Mouse (Mus musculus) cerebellum, adult 11 months (tissue): ENCODE data around the gene Tmtc1.

Experiments
- DNase-seq: peaks from one replicate; pipeline ENCODE4 v3.0.0; 2022

Gene Tmtc1

DNA sequence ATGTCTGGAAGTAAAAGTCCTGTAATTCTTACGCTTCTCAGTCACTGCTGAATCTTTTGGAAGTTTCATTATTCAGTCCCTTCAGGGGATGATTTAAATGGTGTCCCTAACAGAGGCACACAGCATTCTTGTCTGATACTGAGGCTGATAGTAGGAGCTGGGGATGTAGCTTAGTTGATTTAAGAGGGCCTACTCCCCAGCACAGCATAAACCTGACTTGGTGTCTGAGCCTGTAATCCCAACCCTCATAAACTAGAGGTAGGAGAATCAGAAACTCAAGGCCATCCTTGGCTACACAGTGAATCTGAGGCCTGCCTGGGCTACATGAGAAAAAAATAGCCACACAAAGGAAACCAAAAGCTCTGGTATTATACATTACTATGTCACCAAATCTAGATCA, 77.6 kb downstream of the Tmtc1 start:
- no peak for DNase-seq

DNA sequence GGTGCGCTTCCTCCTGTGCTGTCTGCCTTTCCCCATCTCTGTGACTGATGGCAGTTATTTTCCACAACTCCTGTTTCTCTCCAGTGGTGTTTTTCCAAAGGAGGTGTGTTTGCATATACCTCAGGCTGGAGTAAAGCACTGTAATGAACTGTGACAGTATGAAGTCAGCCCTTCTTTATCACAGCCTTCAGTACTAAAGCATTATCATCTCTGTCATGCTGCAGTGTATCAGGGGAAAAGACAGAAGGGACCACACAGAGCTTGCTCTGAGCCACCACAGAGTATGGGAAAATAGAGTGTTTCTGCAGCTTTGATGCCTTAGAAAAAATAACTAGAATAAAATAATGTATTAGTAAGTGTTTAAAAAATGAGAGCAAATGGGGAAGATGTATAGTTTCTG, 81.0 kb downstream of the Tmtc1 start:
- DNase-seq = no peak

DNA sequence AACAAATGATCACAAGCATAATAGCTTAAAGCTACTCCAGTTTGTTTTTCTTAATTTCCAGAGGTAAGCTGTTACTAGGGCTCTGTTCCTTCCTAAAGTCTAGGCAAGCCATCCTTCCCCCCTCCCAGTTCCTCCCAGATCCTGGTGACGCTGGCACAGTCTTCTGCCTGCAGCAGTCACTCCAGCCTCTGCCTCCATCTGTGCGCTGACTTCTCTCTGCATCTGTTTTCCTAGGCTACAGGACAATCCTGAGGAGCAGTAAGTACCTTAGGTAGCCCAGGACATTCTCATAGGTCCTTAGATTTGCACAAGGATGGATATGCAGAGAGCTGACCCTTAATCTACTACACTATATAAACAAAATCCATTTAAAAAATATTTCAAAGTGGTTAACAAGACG, 81.7 kb downstream of the Tmtc1 start:
- DNase-seq = no peak

DNA sequence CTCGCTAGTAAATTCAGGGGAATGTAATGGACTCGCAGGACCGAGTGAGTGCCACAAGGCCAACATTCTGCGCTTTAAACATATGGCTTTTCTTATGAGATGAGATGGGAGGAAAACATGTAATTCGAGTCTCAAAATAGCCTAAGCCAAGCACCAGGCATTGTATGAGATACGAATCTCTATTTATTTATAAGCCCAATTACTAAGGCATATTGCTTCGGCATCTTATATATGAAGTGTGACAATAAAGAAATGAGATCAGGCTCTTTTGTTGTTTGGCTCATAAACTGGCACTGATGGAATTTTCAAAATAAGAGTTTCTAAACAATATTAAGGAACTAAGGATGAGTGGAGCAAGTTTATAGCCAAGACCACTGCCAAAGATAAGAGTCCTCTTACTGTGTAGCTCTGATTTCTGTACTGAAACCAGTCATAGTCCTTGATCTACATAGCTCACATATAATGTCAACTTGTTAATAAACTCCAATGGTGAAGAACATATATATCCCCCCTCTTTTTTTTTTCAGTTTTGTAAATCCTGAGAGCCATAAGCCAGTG, 84.8 kb downstream of the Tmtc1 start:
- no peak for DNase-seq

DNA sequence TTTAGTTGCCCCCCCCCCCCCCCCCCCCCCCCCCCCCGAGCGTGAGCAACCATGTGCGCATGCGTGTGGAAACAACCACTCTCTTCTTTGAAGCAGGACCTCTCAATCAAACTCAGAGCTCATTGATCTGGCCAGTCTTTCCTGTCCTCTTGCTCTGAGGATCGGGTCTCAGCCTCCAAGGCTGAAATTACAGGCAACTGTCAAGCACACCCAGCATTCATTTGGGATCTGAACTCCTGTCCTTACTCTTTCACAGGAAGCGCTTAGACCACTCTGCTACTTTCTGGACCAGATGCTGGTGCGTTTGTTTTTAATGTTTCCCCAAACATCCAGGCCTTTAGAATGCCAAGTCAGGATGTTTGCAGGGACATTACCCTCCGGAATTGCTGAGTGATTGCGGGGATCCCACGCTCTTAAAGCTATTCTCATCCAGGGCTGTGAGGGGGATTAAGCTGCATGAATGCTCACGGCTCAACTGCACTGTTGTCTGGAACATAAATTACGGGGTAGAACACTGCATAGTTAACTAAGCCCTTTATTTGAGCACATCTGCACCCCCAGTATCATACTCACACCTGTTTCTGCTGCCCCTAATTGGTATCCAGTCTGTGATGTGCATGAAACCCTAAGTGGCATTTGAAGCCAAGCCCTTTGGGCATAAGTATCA, 85.5 kb downstream of the Tmtc1 start:
- DNase-seq = no peak

DNA sequence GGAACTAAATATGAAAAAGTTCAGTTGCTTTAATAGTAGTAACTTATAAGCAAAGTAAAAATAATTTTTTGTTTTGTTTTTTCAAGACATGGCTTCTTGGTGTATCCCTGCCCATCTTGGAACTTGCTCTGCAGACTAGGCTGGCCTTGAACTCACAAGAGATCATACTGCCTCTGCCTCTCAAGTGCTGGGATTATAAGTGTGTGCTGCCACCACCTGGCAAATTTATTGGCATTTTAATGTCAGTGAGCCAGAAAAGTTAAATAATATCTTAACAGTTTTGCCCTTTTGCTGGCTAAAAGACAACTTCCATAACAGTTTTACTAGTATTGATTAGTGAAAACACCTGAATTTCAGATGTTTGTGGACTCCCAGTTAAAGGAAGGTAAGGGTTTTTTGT, 88.0 kb downstream of the Tmtc1 start:
- DNase-seq = no peak

DNA sequence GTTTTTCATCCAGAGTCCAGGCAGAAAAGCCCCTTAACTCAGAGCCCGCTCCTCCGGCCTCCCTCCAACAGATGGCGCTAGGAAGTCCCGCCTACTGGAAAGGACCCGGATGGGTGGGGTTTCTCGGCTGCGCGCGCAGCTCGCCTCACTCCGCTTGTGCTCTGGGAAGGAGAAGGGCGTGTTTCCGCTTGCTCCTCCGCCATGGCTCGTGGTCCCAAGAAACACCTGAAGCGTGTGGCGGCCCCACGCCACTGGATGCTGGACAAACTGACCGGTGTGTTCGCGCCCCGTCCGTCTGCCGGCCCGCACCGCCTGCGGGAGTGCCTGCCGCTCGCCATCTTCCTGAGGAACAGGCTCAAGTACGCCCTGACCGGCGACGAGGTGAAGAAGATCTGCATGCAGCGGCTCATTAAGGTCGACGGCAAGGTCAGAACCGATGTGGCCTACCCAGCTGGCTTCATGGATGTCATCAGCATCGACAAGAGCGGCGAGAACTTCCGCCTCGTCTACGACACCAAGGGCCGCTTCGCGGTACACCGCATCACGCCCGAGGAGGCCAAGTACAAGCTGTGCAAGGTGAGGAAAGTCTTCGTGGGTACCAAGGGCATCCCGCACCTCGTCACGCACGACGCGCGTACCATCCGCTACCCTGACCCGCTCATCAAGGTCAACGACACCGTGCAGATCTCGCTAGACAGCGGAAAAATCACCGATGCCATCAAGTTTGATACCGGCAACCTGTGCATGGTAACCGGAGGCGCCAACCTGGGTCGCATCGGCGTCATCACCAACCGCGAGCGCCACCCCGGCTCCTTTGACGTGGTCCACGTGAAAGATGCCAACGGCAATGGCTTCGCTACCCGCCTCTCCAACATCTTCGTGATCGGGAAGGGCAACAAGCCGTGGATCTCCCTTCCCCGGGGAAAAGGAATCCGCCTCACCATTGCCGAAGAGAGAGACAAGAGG, 89.4 kb downstream of the Tmtc1 start:
- DNase-seq = peak; percentile 20

DNA sequence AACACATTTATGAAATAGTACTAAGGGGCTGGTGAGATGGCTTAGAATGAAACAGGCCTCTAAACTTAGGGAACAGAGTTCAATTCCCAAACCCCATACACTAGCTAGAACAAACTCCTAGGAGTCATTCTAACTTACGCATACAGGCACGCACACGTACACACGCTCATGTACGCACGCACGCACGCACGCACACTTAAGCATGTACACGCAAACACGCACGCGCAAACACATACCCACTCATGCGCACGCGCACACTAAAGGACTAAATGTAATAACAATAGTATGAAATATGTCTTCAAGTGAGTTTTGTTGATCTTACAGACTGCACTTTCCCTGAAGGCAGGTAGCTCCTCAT, 90.1 kb downstream of the Tmtc1 start:
- no peak for DNase-seq

DNA sequence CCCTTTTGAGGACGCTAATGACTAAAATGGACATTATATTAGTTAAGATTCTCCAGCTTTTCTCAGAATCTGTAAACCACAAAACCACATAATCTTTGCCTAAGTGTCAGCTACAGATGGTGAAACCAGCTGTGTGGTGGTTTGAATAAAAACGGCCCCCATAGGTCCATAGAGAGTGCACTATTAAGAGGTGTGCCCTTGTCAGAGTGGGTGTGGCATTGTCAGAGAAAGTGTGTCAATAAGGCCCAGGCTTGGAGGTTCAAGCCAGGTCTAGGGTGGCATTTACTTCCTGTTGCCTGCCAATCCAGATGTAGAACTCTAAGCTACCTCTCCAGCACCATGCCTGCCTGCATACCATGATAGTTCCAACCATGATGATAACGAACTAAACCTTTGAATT, 99.2 kb downstream of the Tmtc1 start:
- no peak for DNase-seq

DNA sequence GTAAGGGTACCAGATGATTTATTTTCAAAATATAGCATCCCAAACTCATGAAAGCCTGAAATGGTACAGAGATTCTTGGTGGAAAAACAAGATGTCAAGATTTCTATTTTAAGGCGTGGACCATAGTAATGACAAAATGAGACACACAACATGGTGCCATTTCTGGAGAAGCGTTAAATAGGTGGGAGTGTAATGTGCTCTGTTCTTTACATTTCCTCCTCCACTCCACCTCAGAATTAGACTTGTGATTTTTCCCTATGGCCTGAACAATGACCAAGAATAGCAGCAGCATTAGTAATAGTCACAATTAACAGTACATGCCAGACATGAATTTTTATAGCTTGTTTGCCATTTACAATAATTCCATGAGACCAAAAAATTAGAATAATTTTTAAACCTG, 102.0 kb downstream of the Tmtc1 start:
- DNase-seq = no peak

DNA sequence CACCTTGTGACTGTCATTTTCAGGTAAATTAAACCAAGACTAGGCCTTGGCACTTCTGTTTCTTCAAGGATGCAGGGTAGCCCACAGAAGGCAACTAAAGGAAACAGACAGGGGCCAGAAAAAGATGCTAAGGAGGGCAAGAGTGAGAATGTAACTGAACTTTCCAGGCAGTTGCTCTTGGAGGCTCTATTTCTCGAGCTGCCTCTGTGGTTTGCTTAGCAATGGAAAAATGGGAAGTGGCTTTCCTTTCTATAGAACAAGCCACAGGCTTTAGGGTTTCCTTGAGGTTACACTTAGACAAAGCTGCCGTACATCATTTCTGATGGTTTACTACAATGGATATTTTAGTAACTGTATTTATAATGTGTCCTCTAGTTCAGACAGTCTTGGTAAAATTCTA, 102.4 kb downstream of the Tmtc1 start:
- DNase-seq = no peak

DNA sequence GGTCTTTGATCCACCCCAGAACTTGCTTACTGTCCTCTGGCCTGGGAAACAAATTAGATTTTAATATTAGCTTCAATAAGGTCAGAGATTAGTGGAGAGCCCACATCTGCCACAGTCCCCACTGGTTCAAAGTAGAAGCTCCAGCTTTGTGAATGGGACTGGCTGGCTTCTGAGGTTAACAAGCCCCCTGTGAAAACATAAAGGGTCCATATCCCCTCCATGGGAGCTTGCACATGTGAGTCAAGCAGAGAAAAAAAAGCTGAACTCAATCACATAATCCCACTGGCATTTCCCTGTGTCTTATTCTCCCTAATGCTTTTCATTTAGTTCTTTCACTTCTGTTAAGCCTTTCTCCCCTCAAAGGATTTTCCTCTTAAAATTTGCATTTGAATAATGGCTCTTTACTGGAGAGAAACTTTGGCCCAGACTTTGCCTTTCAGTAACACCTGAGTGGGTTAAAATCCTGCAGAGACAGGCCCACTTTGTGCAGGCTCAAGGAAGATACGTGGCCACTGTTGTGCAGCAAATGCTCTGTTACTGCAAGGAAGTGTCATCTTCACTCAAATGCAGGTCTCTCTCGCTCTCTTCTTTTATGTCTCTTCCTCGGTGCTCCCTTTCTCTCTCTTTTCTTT, 105.7 kb downstream of the Tmtc1 start:
- DNase-seq = no peak

DNA sequence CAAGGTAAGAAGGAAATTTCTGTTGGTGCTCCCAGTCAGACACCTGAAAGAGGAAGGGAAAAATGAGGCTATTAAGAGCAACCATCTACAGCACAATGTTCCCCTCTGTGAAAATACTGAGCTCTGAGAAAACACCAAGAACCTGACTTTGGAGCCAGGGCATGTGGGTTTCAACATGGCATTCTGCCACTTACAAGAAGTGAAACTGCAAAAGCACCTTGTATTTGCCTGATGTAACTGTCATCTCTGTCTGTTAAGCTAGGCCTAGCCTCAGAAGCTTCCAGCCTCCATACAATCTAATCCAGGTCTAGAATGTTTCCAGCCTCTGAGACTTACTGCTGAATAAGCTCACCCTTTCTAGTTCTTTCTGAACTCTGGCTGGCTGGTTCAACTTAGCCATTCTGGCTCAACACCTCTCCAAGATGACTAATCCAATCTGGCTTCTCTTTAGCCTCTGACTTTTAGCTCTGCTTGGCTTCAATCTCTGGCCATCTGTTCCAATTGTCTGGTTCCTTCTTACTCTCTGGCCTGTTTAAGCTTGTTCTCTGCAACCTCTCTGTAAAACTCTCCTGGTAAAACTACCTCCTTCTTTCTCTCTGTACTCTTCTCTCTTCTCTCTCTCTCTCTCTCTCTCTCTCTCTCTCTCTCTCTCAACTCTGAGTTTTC, 107.8 kb downstream of the Tmtc1 start:
- no peak for DNase-seq

DNA sequence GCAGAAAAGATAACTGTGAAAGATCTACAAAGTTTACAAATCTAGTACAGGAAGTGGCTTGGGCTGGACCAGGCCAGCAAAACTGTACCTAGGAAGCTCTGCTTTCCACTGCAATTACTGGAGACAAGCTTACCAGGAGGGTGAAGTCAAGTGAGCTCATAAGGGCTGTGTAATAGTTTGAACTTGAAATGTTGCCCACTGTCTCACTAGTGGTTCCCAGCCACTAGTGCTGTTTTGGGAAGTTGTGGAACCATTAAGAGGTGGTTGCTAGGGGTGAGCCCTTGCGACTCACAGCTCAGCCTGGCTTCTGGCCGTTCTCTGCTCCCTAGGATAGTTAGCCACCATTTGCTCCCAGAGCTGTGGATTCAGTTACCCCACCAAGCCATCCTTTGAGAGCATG, 112.3 kb downstream of the Tmtc1 start:
- DNase-seq = no peak

DNA sequence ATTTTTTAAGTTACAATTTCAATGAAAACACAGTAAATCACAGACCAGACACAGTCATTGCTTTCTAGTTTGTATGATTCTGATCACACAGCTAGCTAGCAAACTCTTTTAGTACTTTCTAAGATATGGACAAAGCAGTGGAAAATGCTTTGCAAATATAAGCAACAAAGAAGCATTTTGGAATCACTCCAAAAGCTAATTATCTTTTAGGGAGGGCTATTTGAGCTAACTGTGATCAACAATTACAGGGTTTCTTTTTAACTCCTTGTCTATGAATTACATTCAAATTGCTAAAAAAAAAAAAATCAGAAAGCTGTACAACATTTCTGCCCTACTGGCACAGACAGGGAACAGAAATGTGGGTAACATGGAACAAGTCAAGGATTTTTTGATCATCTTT, 114.2 kb downstream of the Tmtc1 start:
- DNase-seq = no peak

DNA sequence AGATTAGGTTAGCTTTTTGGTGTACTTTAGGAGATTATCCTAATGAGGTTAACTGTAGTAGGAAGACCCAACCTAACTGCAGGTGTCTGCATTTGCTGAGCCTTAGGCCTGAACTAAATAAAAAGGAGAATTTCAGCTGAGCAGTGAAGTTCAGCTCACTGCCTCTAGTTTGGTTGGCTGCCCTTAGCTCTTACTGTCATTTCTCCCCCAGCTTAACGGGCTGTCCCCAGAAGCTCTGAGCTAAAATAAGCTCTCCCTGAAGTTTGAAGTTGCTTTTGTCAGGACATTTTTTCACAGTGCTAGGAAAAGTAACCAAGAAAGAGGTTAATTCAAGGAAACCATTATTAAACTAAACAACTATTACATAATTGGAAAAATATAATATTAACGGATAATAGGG, 115.3 kb downstream of the Tmtc1 start:
- no peak for DNase-seq

DNA sequence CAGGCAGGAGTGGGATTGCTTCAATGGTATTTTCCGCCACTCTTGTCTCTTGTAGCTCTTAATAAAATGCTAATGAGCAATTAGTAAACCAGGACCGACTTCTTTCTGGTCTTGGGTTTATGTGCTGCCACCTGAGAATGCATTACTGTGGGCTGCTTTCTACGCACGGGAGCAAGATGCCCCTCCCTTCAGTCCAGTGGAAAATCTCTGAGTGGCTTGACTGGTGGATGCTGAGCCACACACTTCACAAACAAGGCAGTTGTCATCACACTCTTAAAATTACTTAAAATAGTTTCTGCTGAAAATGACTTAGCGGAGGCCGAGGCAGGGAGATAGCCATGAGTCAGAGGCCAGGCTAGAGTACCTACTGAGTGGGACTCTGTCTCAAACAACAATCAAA, 116.1 kb downstream of the Tmtc1 start:
- DNase-seq = no peak

DNA sequence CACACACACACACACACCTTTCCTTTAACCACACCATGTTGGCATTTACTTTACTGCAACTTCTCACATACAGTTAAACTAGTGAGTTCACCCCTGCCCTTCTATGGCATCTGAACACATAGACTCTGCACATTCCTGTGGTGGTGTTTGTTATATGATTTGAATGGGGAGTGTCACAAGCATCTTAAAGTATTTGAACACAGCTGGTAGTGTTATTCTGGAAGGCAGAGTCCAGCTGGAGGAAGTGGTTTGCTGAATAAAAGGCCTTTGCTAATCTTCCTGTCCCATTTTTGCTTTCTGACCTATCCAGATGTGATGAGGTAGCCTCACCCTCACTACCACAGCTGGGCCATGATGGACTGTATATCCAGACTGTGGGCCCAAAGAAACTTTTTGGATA, 125.5 kb downstream of the Tmtc1 start:
- DNase-seq = no peak

DNA sequence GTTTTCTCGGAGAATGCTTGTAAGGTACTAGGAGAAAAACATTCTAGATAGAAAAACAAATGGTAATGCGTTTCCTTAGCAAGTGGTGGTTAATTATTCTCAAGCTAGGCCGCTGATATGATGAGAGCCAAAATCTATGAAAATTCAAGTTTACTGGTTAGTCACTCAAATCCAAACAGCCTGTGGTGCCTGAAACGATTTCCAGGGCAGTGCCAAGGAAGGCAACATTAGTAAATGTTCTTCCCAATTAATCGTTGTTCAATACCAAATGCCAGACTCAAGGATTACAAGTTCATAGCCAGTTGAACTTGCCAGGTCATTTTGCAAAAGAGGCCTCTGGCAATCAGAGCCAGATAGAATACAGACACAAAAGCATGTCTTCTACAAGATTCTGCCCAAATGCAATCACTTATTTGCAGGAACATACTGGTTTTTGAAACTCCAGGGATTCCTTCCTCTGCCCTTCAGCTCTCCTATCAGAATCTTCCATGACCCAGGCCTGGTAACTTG, 128.6 kb downstream of the Tmtc1 start:
- DNase-seq = no peak

DNA sequence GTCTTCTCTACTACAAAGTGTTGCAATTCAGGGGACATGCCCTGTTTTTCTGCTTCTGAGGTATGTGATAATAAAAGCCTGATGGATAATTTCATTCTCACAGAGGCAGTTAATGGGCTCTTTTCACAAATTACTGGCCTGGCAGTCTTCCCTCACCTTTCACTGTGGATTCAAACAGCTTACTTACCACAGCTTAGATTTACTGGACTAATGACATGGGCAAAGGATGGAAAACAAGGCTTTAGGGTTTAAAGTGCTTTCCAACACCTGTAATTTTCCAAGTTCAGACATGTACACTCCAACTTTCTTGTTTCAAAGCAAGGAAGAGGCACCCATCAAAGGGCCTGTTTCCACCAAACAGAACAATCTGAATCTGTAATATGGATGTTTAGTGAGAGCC, 129.1 kb downstream of the Tmtc1 start:
- no peak for DNase-seq

DNA sequence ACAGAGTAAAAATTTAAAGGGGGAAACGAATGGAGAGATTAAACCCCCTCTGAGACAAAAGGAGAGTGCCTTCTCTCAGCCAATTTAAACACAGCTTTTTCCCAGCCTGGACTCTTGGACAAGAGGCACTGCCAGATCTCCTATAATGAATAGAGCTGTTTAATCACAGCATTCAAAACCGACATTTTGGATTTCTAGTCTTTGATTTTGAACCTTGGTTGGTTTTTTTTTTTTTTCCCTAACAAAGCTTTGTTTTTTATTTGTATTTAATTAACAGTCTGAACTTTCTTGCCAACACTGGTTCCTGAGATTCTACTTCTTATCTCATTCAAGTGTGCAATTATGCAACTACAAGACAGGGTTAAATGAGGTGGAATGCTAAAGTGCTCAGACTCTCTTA, 133.2 kb downstream of the Tmtc1 start:
- no peak for DNase-seq

DNA sequence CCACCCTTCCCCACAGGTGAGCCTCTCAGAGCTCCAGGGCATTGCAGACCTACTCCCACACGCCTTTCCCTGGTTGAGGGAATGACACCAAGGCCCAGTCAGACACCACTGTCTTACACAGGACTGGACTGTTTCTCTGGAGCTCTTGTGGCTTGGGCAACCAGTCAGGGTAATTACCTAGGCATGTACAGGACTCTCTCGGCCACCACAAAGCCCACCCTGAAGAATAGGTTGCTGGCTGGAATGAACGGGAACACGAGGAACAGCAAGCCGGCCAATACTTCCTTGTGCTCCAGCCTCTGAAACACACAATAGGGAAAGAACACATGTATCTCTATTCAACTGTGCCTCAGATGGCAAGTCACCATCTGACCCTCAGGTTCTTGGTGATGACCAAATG, 138.4 kb downstream of the Tmtc1 start:
- no peak for DNase-seq

DNA sequence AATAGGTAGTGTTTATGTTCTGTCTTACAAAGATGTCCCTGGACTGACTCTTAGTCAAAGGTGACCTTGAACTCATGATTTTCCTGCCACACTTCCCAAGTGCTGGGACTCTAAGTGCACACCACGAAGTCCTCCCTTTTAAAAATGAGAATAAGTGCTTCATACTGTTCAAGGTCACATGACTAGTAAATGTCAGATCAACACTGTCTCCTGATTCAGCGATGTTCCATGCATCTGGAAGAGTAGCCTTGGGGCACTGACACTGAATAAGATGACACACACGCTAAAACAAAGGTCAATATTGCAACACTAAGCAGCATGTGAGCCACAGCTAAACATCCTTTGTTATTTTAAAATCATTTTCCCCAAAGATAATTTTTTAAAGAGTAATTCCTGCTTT, 139.0 kb downstream of the Tmtc1 start:
- DNase-seq = no peak
